Mouse (Mus musculus) midbrain, postnatal 0 days (tissue): ENCODE measurements around the gene Gm21860. TPM values are rescaled to one million over a fixed set of nuclear protein-coding genes. Genes with fewer than 3 reads are reported as not detected.
"Not testable (repeated sequence)": the region's sequence is repeated elsewhere in the genome, so short reads cannot be mapped to it uniquely, and the experiment has no call there.

ENCODE experiments used
- ATAC-seq: fragments of 200-750 bp; cut with Nextera tagmentation; 2 replicates; pipeline ENCODE4 v1.8.0; 2017; ENCODE audit warnings: moderate number of reproducible peaks, mild to moderate bottlenecking, moderate TSS enrichment, moderate library complexity; ENCODE audit not compliant: low FRiP score
- DNase-seq: peaks from one replicate; pipeline ENCODE4 v3.0.0-alpha.2; 2015; ENCODE audit warnings: low spot score
- H3K27ac ChIP-seq: fragments of 300-500 bp; sonication (generic); 2 replicates; pipeline ENCODE4 v1.5.1; 2014; ENCODE audit warnings: low read depth, mild to moderate bottlenecking, low read length, mixed read lengths
- H3K27me3 ChIP-seq: fragments of 300-500 bp; sonication (generic); 2 replicates; pipeline ENCODE4 v1.6.1; 2014; ENCODE audit warnings: low read length, control low read depth, mixed read lengths; ENCODE audit not compliant: insufficient read depth
- H3K36me3 ChIP-seq: fragments of 300-500 bp; sonication (generic); 2 replicates; pipeline ENCODE4 v1.6.1; 2014; ENCODE audit warnings: low read length, control low read depth, mixed read lengths; ENCODE audit not compliant: insufficient read depth
- H3K4me1 ChIP-seq: fragments of 300-500 bp; sonication (generic); 2 replicates; pipeline ENCODE4 v1.6.1; 2014; ENCODE audit warnings: mild to moderate bottlenecking, control low read depth, antibody characterized with exemption, low read length, mixed read lengths; ENCODE audit not compliant: insufficient read depth
- H3K4me2 ChIP-seq: fragments of 300-500 bp; sonication (generic); 2 replicates; pipeline ENCODE4 v1.6.1; 2014; ENCODE audit warnings: low read depth, mild to moderate bottlenecking, low read length, mixed read lengths; ENCODE audit not compliant: poor library complexity, severe bottlenecking
- H3K4me3 ChIP-seq: fragments of 300-500 bp; sonication (generic); 2 replicates; pipeline ENCODE4 v1.5.1; 2014; ENCODE audit warnings: low read depth, mild to moderate bottlenecking, low read length, moderate library complexity
- H3K9ac ChIP-seq: fragments of 300-500 bp; sonication (generic); replicated peaks from 2 replicates; pipeline ENCODE4 v1.6.1; 2014; ENCODE audit warnings: mild to moderate bottlenecking, low read length, moderate library complexity, mixed read lengths; ENCODE audit not compliant: poor library complexity, severe bottlenecking
- H3K9me3 ChIP-seq: fragments of 300-500 bp; sonication (generic); 2 replicates; pipeline ENCODE4 v1.6.1; 2016; ENCODE audit warnings: low read length, control low read depth
- WGBS: fragments of 180-500 bp; shearing (Covaris S2); extraction: QIAGEN DNeasy Blood & Tissue Kit; methylation state at CpG from one replicate; pipeline ENCODE4 v1.1.7; 2014; 5-methylcytosine and 5-hydroxymethylcytosine counted together
- polyA plus RNA-seq: library from polyadenylated mRNA; unstranded; fragments of >200 nt; fragmentation: Nextera tagmentation; extraction: Ambion mirVana; gene quantifications from 2 replicates; pipeline ENCODE4 v1.2.1, GENCODE M21; 2015
- total RNA-seq: library from RNA; depleted of rRNA; stranded (reverse); fragments of >200 nt; gene quantifications from 2 replicates; pipeline ENCODE4 v1.2.3, GENCODE M21; 2014

Gm21860 gene
- total and polyA plus RNA-seq, 2 experiments from 2014 or later: not detected

- DNase-seq, H3K27ac ChIP-seq, ATAC-seq, H3K4me3 ChIP-seq, H3K4me1 ChIP-seq, H3K27me3 ChIP-seq, H3K9ac ChIP-seq, H3K4me2 ChIP-seq: not testable (repeated sequence)
- Histone ChIP-seq H3K36me3 (peaks cover 17% of the 10 kb centered on the region), H3K9me3 (peaks cover 20% of the 10 kb centered on the region)
- WGBS: 62% methylated on average over 6 of the region's 8 CpGs
Measured at GRCm38 (mm10) chrY:90734334-90734696, 20.3 kb downstream of the Gm21860 start.

GRCm38 (mm10) chrY:90733656-90734333 is 20.8 kb downstream of the Gm21860 start:
- not testable (repeated sequence) for H3K27ac ChIP-seq, H3K4me2 ChIP-seq, H3K4me3 ChIP-seq, ATAC-seq, H3K4me1 ChIP-seq, H3K27me3 ChIP-seq, DNase-seq, H3K9ac ChIP-seq
- peaks cover 14% of the 10 kb centered on the region for H3K9me3 ChIP-seq
- H3K36me3 ChIP-seq: peaks cover 12% of the 10 kb centered on the region
- WGBS: 86% methylated on average over 6 of the region's 9 CpGs

GRCm38 (mm10) chrY:90732101-90732542 is 22.5 kb downstream of the Gm21860 start:
- not testable (repeated sequence) for H3K4me2 ChIP-seq, H3K9me3 ChIP-seq, H3K9ac ChIP-seq, H3K4me1 ChIP-seq, H3K36me3 ChIP-seq, H3K4me3 ChIP-seq, H3K27me3 ChIP-seq, H3K27ac ChIP-seq
- DNase-seq (peak; percentile 92), ATAC-seq (peak; percentile 56; the same call in 1 of the 2 replicates)
- 50% methylated on average over 10 of the region's 10 CpGs for WGBS

GRCm38 (mm10) chrY:90731593-90731955 is 23.0 kb downstream of the Gm21860 start:
- WGBS: 63% methylated on average over 1 of the region's 1 CpGs
- not testable (repeated sequence) for H3K27ac ChIP-seq, H3K9ac ChIP-seq, DNase-seq, H3K4me3 ChIP-seq, H3K4me2 ChIP-seq, H3K36me3 ChIP-seq, H3K4me1 ChIP-seq, H3K9me3 ChIP-seq, H3K27me3 ChIP-seq, ATAC-seq

- H3K4me1 ChIP-seq, H3K36me3 ChIP-seq, H3K9me3 ChIP-seq, H3K9ac ChIP-seq, H3K4me2 ChIP-seq, H3K4me3 ChIP-seq, H3K27ac ChIP-seq, H3K27me3 ChIP-seq, DNase-seq: not testable (repeated sequence)
- WGBS: 85% methylated on average over 11 of the region's 20 CpGs
- ATAC-seq: peak; percentile 63; the same call in 1 of the 2 replicates
Measured at GRCm38 (mm10) chrY:90730908-90731592, 23.6 kb downstream of the Gm21860 start.

- H3K4me1 ChIP-seq, ATAC-seq: not testable (repeated sequence)
- 71% methylated on average over 7 of the region's 12 CpGs for WGBS
Measured at GRCm38 (mm10) chrY:90729816-90730303, 24.8 kb downstream of the Gm21860 start.

GRCm38 (mm10) chrY:90728905-90729256 is 25.7 kb downstream of the Gm21860 start:
- H3K9ac ChIP-seq, H3K27ac ChIP-seq, H3K4me3 ChIP-seq, H3K27me3 ChIP-seq, H3K36me3 ChIP-seq, H3K4me2 ChIP-seq, DNase-seq, H3K4me1 ChIP-seq, H3K9me3 ChIP-seq: not testable (repeated sequence)
- 39% methylated on average over 12 of the region's 17 CpGs for WGBS
- 0 out of 2 replicates have a peak, but pooled peaks have one; percentile 49 for ATAC-seq

More at GRCm38 (mm10) chrY:90729816-90730303, 24.8 kb downstream of the Gm21860 start:
- H3K9me3 ChIP-seq, H3K4me3 ChIP-seq, H3K27me3 ChIP-seq, H3K9ac ChIP-seq, DNase-seq, H3K27ac ChIP-seq, H3K36me3 ChIP-seq, H3K4me2 ChIP-seq: not testable (repeated sequence)

- DNase-seq, H3K27ac ChIP-seq, H3K9ac ChIP-seq, H3K4me3 ChIP-seq, H3K36me3 ChIP-seq, H3K4me2 ChIP-seq, H3K9me3 ChIP-seq, H3K27me3 ChIP-seq, ATAC-seq, H3K4me1 ChIP-seq: not testable (repeated sequence)
- WGBS: 68% methylated on average over 10 of the region's 13 CpGs
Measured at GRCm38 (mm10) chrY:90728251-90728904, 26.2 kb downstream of the Gm21860 start.
